Mouse (Mus musculus) hindbrain, embryonic 11.5 days (tissue): Measurements from ENCODE around the gene Olfr780. TPM values are rescaled to one million over a fixed set of nuclear protein-coding genes. Genes with fewer than 3 reads are reported as not detected.

ENCODE experiments used
- polyA plus RNA-seq: library from polyadenylated mRNA; unstranded; fragments of >200 nt; fragmentation: Nextera tagmentation; extraction: Ambion mirVana; gene quantifications from 2 replicates; pipeline ENCODE4 v1.2.1, GENCODE M21; 2014

The Olfr780 gene
- polyA plus RNA-seq, 1 experiment from 2014 or later = not detected

Other genes with a start within 250 kb of the Olfr780 start
- not detected in 2 replicates for gene Olfr766-ps1, start 249.1 kb upstream of the Olfr780 start, polyA plus RNA-seq
- gene Olfr767, start 235.2 kb upstream of the Olfr780 start, polyA plus RNA-seq = not detected in 2 replicates
- not detected in 2 replicates for gene Olfr768, start 218.7 kb upstream of the Olfr780 start, polyA plus RNA-seq
- not detected in 2 replicates for gene Olfr769, start 200.3 kb upstream of the Olfr780 start, polyA plus RNA-seq
- gene Olfr770, start 179.1 kb upstream of the Olfr780 start, polyA plus RNA-seq = not detected in 2 replicates
- gene Olfr771, start 153.4 kb upstream of the Olfr780 start, polyA plus RNA-seq = not detected in 2 replicates
- gene Olfr772, start 140.2 kb upstream of the Olfr780 start, polyA plus RNA-seq = not detected in 2 replicates
- not detected in 2 replicates for gene Olfr773, start 130.7 kb upstream of the Olfr780 start, polyA plus RNA-seq
- not detected in 2 replicates for gene Olfr774, start 81.9 kb upstream of the Olfr780 start, polyA plus RNA-seq
- gene Olfr775, start 69.7 kb upstream of the Olfr780 start, polyA plus RNA-seq = not detected in 2 replicates
- not detected in 2 replicates for gene Olfr776, start 59.0 kb upstream of the Olfr780 start, polyA plus RNA-seq
- not detected in 2 replicates for gene Olfr777, start 46.6 kb upstream of the Olfr780 start, polyA plus RNA-seq
- not detected in 2 replicates for gene Olfr781, start 10.7 kb downstream of the Olfr780 start, polyA plus RNA-seq
- gene Olfr782, start 30.7 kb downstream of the Olfr780 start, polyA plus RNA-seq = not detected in 2 replicates
- 0.04 TPM in 1 of 2 replicates, not detected in the other for gene Olfr784, start 66.0 kb downstream of the Olfr780 start, polyA plus RNA-seq
- gene Olfr785, start 87.3 kb downstream of the Olfr780 start, polyA plus RNA-seq = not detected in 2 replicates
- gene Olfr786, start 109.2 kb downstream of the Olfr780 start, polyA plus RNA-seq = not detected in 2 replicates
- gene Olfr787, start 143.7 kb downstream of the Olfr780 start, polyA plus RNA-seq = not detected in 2 replicates
- not detected in 2 replicates for gene Olfr788, start 152.9 kb downstream of the Olfr780 start, polyA plus RNA-seq
- not detected in 2 replicates for gene Olfr789, start 166.6 kb downstream of the Olfr780 start, polyA plus RNA-seq
- gene Olfr790, start 180.4 kb downstream of the Olfr780 start, polyA plus RNA-seq = not detected in 2 replicates
- gene Olfr791, start 203.7 kb downstream of the Olfr780 start, polyA plus RNA-seq = not detected in 2 replicates
- gene Olfr792, start 221.0 kb downstream of the Olfr780 start, polyA plus RNA-seq = not detected in 2 replicates
- gene Olfr794, start 249.5 kb downstream of the Olfr780 start, polyA plus RNA-seq = not detected in 2 replicates